Mouse (Mus musculus): ENCODE results near the gene Mob1b. TPM values are rescaled to one million over a fixed set of nuclear protein-coding genes. Genes with fewer than 3 reads are reported as not detected.
A peak's percentile ranks its signal among the peaks of the same experiment; 100 is the strongest.
"Not testable (repeated sequence)": the region's sequence is repeated elsewhere in the genome, so short reads cannot be mapped to it uniquely, and the experiment has no call there.

The Mob1b gene
- polyA plus RNA-seq, 1 experiment from 2014 or later: 17.0 TPM

GRCm38 (mm10) chr5:88721003-88721475, 384 bp downstream of the Mob1b start:
- peak overlapping the region; percentile 79 for H3K27ac ChIP-seq (ENCODE audit: low read depth, low read length)
- H3K9me3 ChIP-seq (ENCODE audit: control insufficient read depth, low read length): no peaks in the 10 kb centered on the region
- H3K4me3 ChIP-seq (ENCODE audit: low read depth, low read length): peak overlapping the region; percentile 67
- no peak for DNase-seq (ENCODE audit: low spot score)
- WGBS: under 1% methylated on average over 32 of the region's 38 CpGs
- no peaks in the 10 kb centered on the region for H3K36me3 ChIP-seq (ENCODE audit: control insufficient read depth, insufficient read depth, low read length)
- H3K9ac ChIP-seq (ENCODE audit: low read depth, low read length): peak overlapping the region; percentile 91
- 0 out of 2 replicates have a peak, but pooled peaks cover 2% of the 10 kb centered on the region for H3K4me1 ChIP-seq (replicated peaks; ENCODE audit: control insufficient read depth, insufficient read depth, low read length)
- H3K27me3 ChIP-seq (ENCODE audit: control insufficient read depth, insufficient read depth, low read length): no peaks in the 10 kb centered on the region
- peak overlapping the region; percentile 96 for H3K4me2 ChIP-seq (replicated peaks; ENCODE audit: low read depth, low read length)
- peak; percentile 83 for ATAC-seq (ENCODE audit: low FRiP score)

- ATAC-seq (ENCODE audit: low FRiP score): peak; percentile 17; the same call in 1 of the 2 replicates
- H3K36me3 ChIP-seq (ENCODE audit: control insufficient read depth, insufficient read depth, low read length): no peaks in the 10 kb centered on the region
- peak overlapping the region; percentile 96 for H3K4me2 ChIP-seq (replicated peaks; ENCODE audit: low read depth, low read length)
- H3K9me3 ChIP-seq (ENCODE audit: control insufficient read depth, low read length): no peaks in the 10 kb centered on the region
- 0 out of 2 replicates have a peak, but pooled peaks cover 2% of the 10 kb centered on the region for H3K4me1 ChIP-seq (replicated peaks; ENCODE audit: control insufficient read depth, insufficient read depth, low read length)
- H3K27me3 ChIP-seq (ENCODE audit: control insufficient read depth, insufficient read depth, low read length): no peaks in the 10 kb centered on the region
- peak; percentile 53 for DNase-seq (ENCODE audit: low spot score)
- peak overlapping the region; percentile 91 for H3K9ac ChIP-seq (ENCODE audit: low read depth, low read length)
- 4% methylated on average over 31 of the region's 31 CpGs for WGBS
- peak overlapping the region; percentile 67 for H3K4me3 ChIP-seq (ENCODE audit: low read depth, low read length)
- peak overlapping the region; percentile 79; the same call in 1 of the 2 replicates for H3K27ac ChIP-seq (ENCODE audit: low read depth, low read length)
These were observed 1.0 kb downstream of the Mob1b start for GRCm38 (mm10) chr5:88721565-88722212.

DNA sequence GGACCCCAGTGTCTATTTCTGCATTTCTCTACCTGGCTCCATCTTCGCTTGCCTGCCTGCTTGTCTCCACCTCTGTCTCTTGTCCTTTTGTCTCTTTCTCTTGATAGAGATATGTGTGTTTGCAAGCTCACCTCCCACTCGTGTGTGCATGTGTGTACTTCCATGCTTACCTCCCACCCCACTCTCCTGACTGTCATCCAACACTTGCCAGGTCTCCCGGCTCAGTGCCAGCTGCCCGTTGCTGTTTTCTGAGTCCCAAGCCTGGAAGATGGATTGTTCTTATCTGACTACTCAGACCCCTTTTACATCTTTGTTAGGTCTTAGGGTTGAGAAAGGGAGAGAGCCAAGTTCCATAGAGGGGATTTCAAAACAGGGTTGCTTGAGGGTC, 1.6 kb downstream of the Mob1b start:
- Histone ChIP-seq H3K36me3 (ENCODE audit: control insufficient read depth, insufficient read depth, low read length) (no peaks in the 10 kb centered on the region), H3K4me1 (replicated peaks; ENCODE audit: control insufficient read depth, insufficient read depth, low read length) (0 out of 2 replicates have a peak, but pooled peaks cover 2% of the 10 kb centered on the region), H3K4me3 (ENCODE audit: low read depth, low read length) (peak overlapping the region; percentile 67), H3K4me2 (replicated peaks; ENCODE audit: low read depth, low read length) (peak overlapping the region; percentile 96), H3K9ac (ENCODE audit: low read depth, low read length) (peak overlapping the region; percentile 91), H3K27ac (ENCODE audit: low read depth, low read length) (no peak overlapping the region), H3K9me3 (ENCODE audit: control insufficient read depth, low read length) (no peaks in the 10 kb centered on the region), H3K27me3 (ENCODE audit: control insufficient read depth, insufficient read depth, low read length) (no peaks in the 10 kb centered on the region)
- DNase-seq (ENCODE audit: low spot score): no peak
- WGBS: 42% methylated on average over 4 of the region's 4 CpGs
- no peak for ATAC-seq (ENCODE audit: low FRiP score)

DNA sequence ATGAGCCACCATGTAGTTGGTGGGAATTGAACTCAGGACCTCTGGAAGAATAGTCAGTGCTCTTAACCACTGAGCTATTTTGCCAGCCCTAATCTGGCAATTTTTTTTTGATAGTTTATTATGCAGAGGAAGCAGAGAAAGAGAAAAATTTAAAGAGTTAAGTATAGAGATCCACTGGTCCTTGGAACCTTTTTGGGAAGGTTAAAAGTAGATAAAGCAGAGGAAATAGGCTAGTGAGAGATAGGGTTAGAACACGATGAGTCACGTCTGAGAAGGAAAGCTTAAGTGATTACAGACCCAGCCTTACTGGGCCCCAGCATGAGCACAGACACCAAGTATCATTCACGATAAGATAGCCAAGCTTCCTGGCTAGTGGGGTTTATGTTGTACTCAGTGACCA, 3.4 kb downstream of the Mob1b start:
- H3K36me3 ChIP-seq (ENCODE audit: control insufficient read depth, insufficient read depth, low read length): no peaks in the 10 kb centered on the region
- WGBS: 86% methylated on average over 3 of the region's 3 CpGs
- H3K9ac ChIP-seq (ENCODE audit: low read depth, low read length): no peak overlapping the region
- ATAC-seq (ENCODE audit: low FRiP score) (no peak), DNase-seq (ENCODE audit: low spot score) (no peak)
- 0 out of 2 replicates have a peak, but pooled peaks cover 2% of the 10 kb centered on the region for H3K4me1 ChIP-seq (replicated peaks; ENCODE audit: control insufficient read depth, insufficient read depth, low read length)
- no peaks in the 10 kb centered on the region for H3K9me3 ChIP-seq (ENCODE audit: control insufficient read depth, low read length)
- no peak overlapping the region for H3K4me3 ChIP-seq (ENCODE audit: low read depth, low read length)
- H3K27ac ChIP-seq (ENCODE audit: low read depth, low read length): no peak overlapping the region
- no peak overlapping the region for H3K4me2 ChIP-seq (replicated peaks; ENCODE audit: low read depth, low read length)
- H3K27me3 ChIP-seq (ENCODE audit: control insufficient read depth, insufficient read depth, low read length): no peaks in the 10 kb centered on the region

GRCm38 (mm10) chr5:88727593-88728144, 7.0 kb downstream of the Mob1b start:
- WGBS: 90% methylated on average over 3 of the region's 3 CpGs
- ATAC-seq (ENCODE audit: low FRiP score) (no peak), DNase-seq (ENCODE audit: low spot score) (no peak)

GRCm38 (mm10) chr5:88734786-88735185, 14.1 kb downstream of the Mob1b start:
- H3K9ac ChIP-seq (ENCODE audit: low read depth, low read length): no peak overlapping the region
- no peaks in the 10 kb centered on the region for H3K9me3 ChIP-seq (ENCODE audit: control insufficient read depth, low read length)
- H3K27me3 ChIP-seq (ENCODE audit: control insufficient read depth, insufficient read depth, low read length): no peaks in the 10 kb centered on the region
- no peak overlapping the region for H3K27ac ChIP-seq (ENCODE audit: low read depth, low read length)
- no peak overlapping the region for H3K4me3 ChIP-seq (ENCODE audit: low read depth, low read length)
- 90% methylated on average over 2 of the region's 2 CpGs for WGBS
- ATAC-seq (ENCODE audit: low FRiP score) (no peak), DNase-seq (ENCODE audit: low spot score) (no peak)
- no peaks in the 10 kb centered on the region for H3K4me1 ChIP-seq (replicated peaks; ENCODE audit: control insufficient read depth, insufficient read depth, low read length)
- H3K4me2 ChIP-seq (replicated peaks; ENCODE audit: low read depth, low read length): no peak overlapping the region
- no peaks in the 10 kb centered on the region for H3K36me3 ChIP-seq (ENCODE audit: control insufficient read depth, insufficient read depth, low read length)

More at GRCm38 (mm10) chr5:88727593-88728144, 7.0 kb downstream of the Mob1b start:
- Histone ChIP-seq H3K9ac (ENCODE audit: low read depth, low read length) (no peak overlapping the region), H3K27ac (ENCODE audit: low read depth, low read length) (no peak overlapping the region), H3K4me3 (ENCODE audit: low read depth, low read length) (no peak overlapping the region), H3K36me3 (ENCODE audit: control insufficient read depth, insufficient read depth, low read length) (no peaks in the 10 kb centered on the region), H3K9me3 (ENCODE audit: control insufficient read depth, low read length) (no peaks in the 10 kb centered on the region), H3K4me1 (replicated peaks; ENCODE audit: control insufficient read depth, insufficient read depth, low read length) (no peaks in the 10 kb centered on the region), H3K27me3 (ENCODE audit: control insufficient read depth, insufficient read depth, low read length) (no peaks in the 10 kb centered on the region), H3K4me2 (replicated peaks; ENCODE audit: low read depth, low read length) (no peak overlapping the region)

- H3K4me3 ChIP-seq (ENCODE audit: low read depth, low read length): not testable (repeated sequence)
These were observed 20.4 kb downstream of the Mob1b start for GRCm38 (mm10) chr5:88741065-88741464.

DNA sequence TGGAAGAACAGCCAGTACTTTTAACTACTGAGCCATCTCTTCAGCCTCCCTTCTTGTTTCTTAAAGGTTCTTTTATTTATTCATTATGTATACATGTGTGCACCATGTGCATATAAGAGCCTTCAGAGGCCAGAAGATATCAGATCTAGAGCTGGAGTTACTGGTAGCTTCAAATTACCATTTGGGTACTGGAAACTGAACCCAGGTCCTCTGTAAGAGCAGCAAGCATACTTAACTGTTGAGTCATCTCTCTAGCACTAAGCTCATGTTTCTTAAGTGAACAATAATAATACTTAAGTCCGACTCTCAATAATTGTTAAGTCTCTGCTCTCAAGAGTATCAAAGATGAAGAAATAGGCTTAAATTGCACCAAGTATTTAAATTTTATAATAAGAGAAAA, 27.1 kb downstream of the Mob1b start:
- H3K4me2 ChIP-seq (replicated peaks; ENCODE audit: low read depth, low read length): no peak overlapping the region
- no peaks in the 10 kb centered on the region for H3K4me1 ChIP-seq (replicated peaks; ENCODE audit: control insufficient read depth, insufficient read depth, low read length)
- no peak for ATAC-seq (ENCODE audit: low FRiP score)
- H3K27ac ChIP-seq (ENCODE audit: low read depth, low read length): no peak overlapping the region
- no peaks in the 10 kb centered on the region for H3K36me3 ChIP-seq (ENCODE audit: control insufficient read depth, insufficient read depth, low read length)
- no peak for DNase-seq (ENCODE audit: low spot score)
- H3K4me3 ChIP-seq (ENCODE audit: low read depth, low read length): no peak overlapping the region
- H3K9me3 ChIP-seq (ENCODE audit: control insufficient read depth, low read length): no peaks in the 10 kb centered on the region
- 93% methylated on average over 1 of the region's 1 CpGs for WGBS
- no peaks in the 10 kb centered on the region for H3K27me3 ChIP-seq (ENCODE audit: control insufficient read depth, insufficient read depth, low read length)
- H3K9ac ChIP-seq (ENCODE audit: low read depth, low read length): no peak overlapping the region

More at GRCm38 (mm10) chr5:88741065-88741464, 20.4 kb downstream of the Mob1b start:
- 100% methylated on average over 1 of the region's 1 CpGs for WGBS
- H3K4me2 ChIP-seq (replicated peaks; ENCODE audit: low read depth, low read length); H3K36me3 ChIP-seq (ENCODE audit: control insufficient read depth, insufficient read depth, low read length); ATAC-seq (ENCODE audit: low FRiP score); H3K9ac ChIP-seq (ENCODE audit: low read depth, low read length); H3K27ac ChIP-seq (ENCODE audit: low read depth, low read length); DNase-seq (ENCODE audit: low spot score); H3K27me3 ChIP-seq (ENCODE audit: control insufficient read depth, insufficient read depth, low read length); H3K9me3 ChIP-seq (ENCODE audit: control insufficient read depth, low read length); H3K4me1 ChIP-seq (replicated peaks; ENCODE audit: control insufficient read depth, insufficient read depth, low read length): not testable (repeated sequence)

GRCm38 (mm10) chr5:88753199-88753598, 32.5 kb downstream of the Mob1b start:
- no peak overlapping the region for H3K4me3 ChIP-seq (ENCODE audit: low read depth, low read length)
- H3K9me3 ChIP-seq (ENCODE audit: control insufficient read depth, low read length): no peaks in the 10 kb centered on the region
- ATAC-seq (ENCODE audit: low FRiP score) (no peak), DNase-seq (ENCODE audit: low spot score) (no peak)
- WGBS: 91% methylated on average over 4 of the region's 4 CpGs
- no peak overlapping the region for H3K4me2 ChIP-seq (replicated peaks; ENCODE audit: low read depth, low read length)
- H3K9ac ChIP-seq (ENCODE audit: low read depth, low read length): no peak overlapping the region
- no peaks in the 10 kb centered on the region for H3K36me3 ChIP-seq (ENCODE audit: control insufficient read depth, insufficient read depth, low read length)
- no peaks in the 10 kb centered on the region for H3K4me1 ChIP-seq (replicated peaks; ENCODE audit: control insufficient read depth, insufficient read depth, low read length)
- H3K27ac ChIP-seq (ENCODE audit: low read depth, low read length): no peak overlapping the region
- no peaks in the 10 kb centered on the region for H3K27me3 ChIP-seq (ENCODE audit: control insufficient read depth, insufficient read depth, low read length)

All from hindbrain, embryonic 11.5 days (tissue).